Mouse (Mus musculus) common myeloid progenitor, adult 5-6 weeks (primary cell): Measurements from ENCODE around the gene Ints12. TPM values are rescaled to one million over a fixed set of nuclear protein-coding genes. Genes with fewer than 3 reads are reported as not detected.

Experiments
- ATAC-seq: replicated peaks from 2 replicates; pipeline ENCODE4 v1.8.0; 2016; ENCODE audit warnings: low read depth, mild to moderate bottlenecking, moderate TSS enrichment, inconsistent platforms; ENCODE audit not compliant: poor library complexity, severe bottlenecking
- total RNA-seq: library from RNA; stranded (forward); fragments of 200-1000, 187-1606 nt; gene quantifications from 2 replicates; pipeline ENCODE4 v1.2.3, GENCODE M21; 2017

The Ints12 gene
- 14.4 and 14.8 TPM in 2 replicates for total RNA-seq

DNA sequence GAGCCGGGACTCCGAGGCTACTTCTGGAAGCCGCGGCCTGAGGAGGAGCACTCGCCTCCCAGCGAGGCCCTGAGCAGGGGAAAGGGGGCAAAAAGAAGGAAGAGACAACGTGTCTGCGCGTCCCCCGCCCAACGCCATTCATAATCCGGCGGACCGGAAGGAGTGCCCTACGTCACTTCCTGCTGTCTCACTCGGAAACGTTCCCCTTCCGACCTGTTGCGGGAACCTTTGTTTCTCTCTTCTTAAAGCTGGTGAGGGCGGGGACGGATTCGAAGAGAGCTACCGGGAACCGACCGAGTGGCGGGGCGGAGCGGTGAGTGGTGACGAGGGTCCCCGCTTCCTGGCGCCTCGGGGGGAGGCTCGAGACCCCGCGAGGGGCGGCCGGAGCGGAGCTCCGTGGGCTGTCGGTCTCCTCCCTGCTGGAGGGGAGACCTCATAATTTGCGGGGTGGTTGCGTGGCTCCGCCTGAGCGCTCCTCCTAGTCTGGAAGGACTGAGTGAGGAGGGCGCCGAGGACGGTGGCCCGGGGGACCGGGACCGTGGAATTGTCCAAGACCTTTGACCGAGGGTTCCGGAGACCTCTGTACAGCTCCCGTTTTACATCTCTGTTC is at the start of gene Ints12, which contains the start of gene Gstcd:
Gene Ints12 (plus strand): TSS at position 177 of the 610 bp plus-strand sequence.
Gene Gstcd (minus strand): TSS at position 370 of the 610 bp plus-strand sequence.
- peak; percentile 82 for ATAC-seq

DNA sequence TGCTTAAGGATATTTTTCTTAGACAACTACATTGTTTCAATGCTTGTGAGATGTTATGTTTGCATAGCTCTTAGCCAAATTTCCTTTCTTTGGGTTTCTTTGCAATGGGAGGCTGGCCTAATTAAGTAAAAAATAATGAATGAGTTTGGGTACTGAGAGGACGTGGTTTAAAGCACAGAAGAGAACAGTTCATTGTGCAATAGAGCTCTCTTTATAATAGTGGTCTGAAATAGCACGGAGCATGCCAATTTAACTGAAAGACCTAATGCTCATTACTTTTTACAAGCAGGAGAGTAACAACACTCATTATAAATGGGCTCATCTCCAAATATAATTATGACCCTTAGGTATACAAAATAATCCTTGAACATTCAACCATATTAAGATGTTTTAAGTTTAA is 39.6 kb upstream of the Ints12 start:
- ATAC-seq, result no peak

DNA sequence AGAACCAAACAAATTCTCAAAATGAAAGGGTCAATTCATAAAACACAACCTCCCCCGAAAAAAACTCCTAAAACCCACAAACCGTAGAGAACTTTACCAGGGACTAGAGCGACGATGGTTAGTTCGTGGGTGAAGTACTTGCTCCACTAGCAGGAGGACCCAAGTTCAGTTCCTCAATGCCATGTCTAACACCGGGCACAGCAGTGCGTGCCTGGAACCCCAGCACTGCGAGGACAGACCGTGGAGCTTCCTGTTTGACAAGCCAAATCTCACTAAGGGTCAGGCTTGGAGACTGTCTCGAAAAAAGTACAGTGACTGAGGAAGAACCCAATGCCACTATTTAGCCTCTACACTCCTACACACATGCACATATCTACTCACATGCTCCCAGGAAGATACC is 16.1 kb upstream of the Ints12 start:
- peak; percentile 56; the same call in 1 of the 2 replicates for ATAC-seq

DNA sequence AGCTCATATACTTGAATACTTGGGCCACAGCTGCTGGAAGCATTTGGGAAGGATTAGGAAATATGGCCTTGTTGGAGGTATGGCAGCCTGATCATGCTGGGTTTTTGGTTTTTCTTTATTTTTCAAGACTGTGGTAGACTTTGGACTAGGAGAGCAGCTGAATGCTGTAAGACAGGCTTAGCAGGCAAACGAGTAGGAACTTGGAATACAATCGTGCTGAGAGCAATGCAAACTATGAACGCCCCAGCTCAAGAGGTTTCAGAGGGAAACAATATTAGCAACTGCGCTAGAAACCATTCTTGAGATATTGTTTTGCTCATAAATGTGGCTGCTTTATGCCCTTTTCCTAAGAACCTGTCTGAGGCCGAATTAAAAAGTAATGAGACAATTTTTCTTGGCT is 8.9 kb upstream of the Ints12 start:
- ATAC-seq, result no peak

DNA sequence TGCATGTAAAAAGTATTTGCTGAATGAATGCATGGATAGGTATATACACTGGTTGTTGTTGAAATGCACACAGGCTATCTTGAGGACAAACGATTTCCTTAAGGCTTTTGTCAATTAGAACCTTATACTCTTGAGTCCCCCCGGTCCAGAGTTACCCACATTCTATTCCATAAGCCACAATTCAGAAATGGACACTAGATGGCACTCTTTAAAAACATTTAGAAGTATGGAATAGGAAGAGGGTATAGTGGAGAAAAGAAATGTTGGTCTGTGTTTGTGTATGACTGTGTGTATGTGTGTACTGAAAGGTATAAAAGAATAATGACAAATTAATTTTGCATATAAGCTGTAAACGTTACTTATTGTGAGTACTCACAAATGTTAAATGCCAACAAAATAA is 5.8 kb upstream of the Ints12 start:
- ATAC-seq, result peak; percentile 91

DNA sequence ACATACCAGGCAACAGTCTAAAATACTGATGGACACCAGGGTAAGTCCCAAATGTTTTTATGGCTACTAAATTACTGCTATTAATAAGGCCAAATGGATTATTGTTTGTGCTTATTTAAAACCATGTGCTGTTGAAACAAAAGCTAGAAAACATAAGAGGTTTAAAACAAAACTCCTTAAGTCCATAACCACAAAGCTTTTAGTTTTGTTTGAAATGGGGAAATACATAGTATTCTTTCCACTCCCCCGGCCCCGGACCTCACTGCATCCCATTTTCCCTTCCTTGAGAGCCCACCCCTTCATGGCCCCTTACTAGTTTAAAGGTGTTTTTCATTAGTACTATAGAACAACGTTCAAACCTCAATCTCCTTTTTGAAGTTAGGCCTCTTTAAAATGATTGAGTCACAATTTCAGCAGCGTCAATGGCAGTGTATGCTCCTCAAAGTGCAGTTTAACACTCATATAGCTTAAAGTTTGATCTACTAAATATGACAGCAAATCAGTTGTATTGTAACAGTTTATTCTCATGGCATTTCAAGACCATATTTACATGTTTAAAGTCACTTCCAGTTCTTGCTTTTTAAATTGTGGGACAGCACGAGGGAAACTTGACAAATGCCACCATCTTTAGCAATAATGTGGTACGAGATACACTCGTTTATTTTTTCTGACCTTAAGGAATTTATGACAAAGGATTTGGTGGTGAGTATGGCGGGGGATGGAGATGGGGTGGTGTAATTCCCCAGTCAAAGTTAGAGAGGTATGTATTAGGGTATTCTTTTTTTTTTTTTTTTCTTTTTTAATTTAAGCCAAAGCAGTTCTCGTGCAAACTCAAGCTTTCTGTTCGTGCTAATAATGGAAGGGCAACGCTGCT is 1.2 kb upstream of the Ints12 start:
- no peak for ATAC-seq

DNA sequence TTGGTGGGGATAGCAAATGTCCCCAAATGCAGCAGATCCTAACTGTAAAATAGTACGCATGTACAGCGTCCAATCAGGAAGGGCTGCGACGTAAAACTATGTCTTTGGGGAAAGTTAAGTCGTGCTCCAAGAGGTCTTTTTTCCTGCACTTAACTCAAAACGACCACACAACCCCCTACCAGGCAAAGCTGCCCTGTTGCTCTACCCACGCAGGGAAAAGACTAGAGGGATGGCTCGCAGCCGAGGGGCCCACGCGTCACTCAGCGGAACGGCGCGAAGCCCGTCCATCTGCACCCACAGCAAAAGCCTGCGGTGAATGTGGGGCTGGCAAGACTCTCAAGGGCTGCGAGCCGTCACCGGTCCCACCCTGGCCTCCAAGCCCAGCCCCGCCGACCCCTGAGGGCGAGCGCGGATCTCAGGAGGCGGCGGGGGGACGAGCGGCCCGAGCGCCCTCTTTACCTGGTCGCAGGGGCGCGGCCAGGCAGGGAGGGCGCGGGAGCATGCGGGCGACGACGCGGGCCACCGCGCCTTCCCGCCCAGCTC is 448 bp upstream of the Ints12 start:
- peak; percentile 37 for ATAC-seq

DNA sequence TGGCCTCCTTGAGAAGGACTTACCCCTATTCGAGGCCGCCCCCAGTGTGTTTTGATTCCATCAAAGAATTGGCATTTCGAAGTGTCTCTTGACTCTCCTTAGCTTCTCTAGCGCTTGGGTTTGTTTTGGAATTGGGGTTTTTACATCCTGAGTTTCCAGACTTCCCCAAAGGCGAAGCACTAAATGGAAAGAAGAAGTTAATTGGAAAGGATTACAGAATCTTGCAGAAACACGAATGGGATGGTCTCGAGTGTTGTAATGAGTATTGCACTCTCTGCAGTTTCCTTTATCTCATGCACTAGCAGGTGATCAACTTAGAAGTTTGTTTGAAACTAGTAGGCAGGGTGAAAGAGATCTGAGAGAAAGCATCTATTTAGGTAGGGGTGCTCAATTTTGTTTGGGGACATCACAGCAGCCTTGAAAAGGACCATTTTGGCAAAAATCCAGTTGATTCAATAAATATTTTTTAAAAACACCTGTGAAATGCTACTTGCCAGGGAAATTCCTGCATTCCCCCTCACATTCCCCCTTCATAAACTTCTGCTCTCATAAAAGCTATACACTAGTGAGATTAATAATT is 724 bp downstream of the Ints12 start:
- ATAC-seq, result peak; percentile 2

DNA sequence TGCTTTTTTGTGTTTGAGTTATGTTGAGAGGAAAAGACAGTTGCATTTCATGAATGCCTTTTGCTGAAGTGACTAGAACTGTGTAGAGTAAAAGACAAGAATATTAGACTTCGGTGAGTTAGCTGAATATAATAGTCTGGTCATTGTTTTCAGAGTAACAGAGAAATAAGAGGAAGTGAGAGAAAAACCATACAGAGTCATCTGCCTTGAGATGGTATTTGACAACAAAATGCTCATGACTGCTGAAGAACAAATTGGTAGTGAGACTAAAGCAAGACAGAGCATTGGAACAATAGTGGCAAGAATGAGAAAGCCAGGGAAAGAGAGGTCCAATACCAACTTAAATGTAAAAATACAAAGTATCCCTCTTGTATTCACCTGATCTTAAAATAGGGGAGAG is 1.3 kb downstream of the Ints12 start:
- ATAC-seq, result peak; percentile 20

DNA sequence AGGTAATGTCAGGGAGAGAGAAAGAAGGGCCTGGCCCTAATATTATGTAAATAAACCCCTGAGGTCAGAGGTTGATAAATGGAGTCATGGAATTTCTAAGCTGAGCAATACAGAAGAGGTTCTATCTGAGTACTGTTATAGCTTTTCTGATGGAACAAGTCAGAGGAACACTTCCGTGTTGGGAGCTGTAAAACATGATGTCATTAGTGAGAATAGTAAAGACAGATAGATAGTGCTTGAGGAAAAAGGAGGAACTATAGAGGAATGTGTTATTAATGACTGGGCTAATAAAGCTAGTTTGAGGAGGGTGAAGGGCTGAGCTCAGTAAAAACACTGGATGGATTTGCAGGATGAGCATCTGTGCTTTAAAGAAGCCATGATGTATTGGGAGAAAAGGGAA is 2.7 kb downstream of the Ints12 start:
- no peak for ATAC-seq

DNA sequence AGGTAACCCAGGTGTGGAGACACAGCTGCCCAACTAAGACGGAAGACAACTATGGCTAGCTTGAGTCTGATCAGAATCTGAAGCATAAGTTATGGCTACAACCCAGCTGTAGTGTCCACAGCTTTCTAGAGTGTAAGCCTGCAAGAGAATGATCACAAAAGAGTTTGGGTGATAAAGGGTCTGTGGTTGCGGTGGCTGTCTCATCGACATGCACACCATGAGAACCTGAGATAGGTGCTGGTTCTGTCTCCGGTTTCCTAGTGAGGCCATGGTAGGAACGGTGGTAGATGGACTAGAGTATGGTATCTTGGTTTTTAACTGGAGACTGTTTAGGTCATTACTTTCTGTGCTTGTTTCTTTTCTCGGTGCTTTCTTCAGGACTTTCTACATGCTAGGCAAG is 6.3 kb downstream of the Ints12 start:
- no peak for ATAC-seq

DNA sequence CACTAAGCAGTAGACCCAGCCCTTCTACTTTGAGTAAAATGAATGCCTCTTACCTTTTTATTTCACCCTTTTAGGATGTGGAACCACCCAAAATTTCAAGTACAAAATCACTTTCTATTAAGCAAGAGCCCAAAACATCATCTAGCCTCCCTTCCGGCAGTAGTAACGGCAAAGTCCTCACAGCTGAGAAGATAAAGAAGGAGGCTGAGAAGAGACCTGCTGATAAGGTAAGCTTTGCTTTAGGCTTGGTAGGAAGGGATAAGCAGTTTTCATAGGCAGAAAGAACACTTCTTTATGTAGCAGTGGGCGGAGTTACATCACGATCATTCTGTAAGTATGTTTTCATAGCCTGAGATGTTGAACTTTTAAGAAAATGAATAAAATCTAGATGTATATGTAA is 6.7 kb downstream of the Ints12 start:
- ATAC-seq, result peak; percentile 39; the same call in 1 of the 2 replicates

DNA sequence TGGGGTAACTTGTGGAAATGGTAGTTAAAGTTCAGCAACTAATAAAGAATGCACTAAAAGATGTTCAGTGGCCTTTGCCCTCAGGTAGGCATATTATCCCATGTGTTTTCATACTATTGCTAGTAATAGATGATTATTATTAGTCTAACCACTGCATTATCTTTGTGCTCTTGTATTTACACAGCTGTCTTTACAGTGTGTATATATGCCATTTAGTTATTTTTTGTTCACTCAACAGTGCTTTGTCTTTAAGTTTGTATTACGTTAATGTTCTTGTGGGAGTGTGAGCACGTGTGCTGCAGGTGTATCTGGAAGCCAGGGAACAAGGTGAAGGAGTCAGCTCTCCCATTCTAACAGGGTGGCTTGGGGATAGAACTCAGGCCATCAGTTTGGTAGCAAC is 7.3 kb downstream of the Ints12 start:
- ATAC-seq, result no peak

DNA sequence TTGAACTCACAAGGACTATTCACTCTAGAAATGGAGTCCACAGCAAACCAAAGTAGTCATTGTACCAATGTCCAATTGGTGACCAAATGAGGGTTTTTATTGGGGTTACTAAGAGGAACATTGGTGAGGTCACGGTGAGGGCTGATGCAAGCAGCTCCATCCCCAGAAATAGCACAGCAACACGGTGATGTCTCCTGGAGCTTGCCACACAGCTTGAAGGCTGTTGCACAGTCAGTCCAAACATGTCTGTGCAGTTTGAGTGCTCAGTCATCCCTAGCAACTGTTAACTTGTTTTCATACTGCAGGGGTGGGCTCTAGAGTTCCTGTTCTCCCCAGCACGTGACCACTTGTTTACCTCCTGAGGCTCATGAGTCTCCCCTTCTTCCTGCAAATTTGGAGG is 12.1 kb downstream of the Ints12 start:
- ATAC-seq, result no peak

DNA sequence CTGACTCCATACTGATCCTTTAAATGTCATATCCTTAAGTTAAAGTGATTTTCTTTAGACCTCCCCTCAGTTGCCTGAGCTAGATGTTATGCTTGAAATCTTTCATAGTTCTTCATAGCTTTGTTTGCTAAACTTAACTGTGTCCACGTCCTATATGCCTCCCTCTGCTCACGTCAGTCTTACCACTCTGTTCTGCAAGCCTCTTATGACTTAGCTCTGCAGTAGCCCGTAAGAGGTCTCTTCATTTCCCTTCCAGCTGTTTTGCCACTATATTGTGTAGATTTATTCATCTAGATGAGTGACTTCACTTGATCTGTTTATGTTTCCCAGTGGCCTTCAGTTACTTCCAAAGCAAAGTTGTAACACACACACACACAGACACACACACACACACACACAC is 12.8 kb downstream of the Ints12 start:
- ATAC-seq, result no peak

DNA sequence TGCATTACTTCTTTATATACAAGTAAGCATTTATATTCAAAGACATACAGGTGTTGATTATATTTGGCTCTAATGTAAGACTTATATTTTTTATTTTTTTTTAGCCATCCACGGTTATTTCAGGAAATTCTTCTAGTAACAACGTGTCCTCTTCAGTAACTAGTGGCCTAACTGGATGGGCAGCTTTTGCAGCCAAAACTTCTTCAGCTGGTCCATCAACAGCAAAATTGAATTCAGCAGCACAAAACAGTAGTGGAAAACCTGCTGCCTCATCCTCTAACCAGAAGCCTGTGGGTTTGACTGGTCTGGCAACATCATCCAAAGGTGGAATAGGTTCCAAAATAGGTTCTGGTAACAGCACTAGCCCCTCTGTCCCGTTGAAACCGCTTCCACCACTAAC is 17.1 kb downstream of the Ints12 start:
- no peak for ATAC-seq

DNA sequence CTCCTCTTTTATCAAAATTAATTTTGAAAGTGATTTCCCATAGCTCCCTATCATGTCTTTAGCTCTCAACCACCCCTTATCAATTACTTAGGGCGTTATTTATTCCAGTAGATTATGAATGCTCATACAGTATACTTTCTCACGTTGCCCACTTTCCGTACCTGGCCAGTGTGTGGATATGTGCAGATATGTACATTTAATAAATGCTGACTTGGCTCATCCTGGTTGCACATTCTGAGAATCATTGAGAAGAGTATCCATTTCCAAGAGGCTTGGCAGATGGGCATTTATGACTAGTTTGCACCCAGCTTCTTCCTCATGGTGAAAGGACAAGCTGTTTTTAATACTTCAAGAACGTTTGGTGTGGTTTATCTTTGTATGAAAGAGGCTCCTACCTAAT is 18.2 kb downstream of the Ints12 start:
- ATAC-seq, result no peak

DNA sequence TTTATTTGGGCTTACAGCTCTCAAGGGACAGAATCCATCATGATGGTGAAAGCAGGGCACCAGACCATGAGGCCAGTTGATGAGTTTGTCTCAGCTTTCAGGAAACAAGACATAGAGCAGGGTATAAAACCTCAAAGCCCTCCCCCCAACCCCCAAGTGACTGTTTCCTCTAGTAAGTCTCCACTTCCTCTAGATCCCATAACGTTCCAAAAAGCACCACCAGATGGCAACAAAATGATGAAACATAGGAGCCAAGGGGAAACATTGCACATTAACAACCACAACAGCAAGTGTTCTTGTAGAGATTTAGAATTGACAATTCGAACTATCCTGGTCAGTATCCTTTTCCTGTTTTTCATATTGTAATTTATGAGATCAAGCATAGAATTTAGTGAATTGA is 20.1 kb downstream of the Ints12 start:
- ATAC-seq, result peak; percentile 92

DNA sequence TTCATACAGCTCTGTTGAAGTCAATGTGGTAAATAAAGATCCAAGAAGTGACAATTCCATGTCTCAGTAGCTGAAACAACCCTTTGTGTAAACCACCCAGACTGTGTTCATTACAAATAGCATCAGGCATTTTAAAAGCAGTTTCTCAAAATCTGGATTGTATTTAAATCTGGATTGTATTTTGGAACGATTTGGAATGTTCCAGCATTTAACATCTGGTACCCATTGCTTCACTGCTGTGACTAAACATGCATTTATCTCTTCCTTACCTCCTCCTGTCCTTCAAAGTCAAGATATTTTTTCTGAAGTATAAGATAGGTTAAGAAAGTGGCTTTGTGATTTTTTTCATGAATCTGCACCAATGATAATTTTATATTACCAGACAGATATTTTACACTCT is 21.6 kb downstream of the Ints12 start:
- no peak for ATAC-seq

DNA sequence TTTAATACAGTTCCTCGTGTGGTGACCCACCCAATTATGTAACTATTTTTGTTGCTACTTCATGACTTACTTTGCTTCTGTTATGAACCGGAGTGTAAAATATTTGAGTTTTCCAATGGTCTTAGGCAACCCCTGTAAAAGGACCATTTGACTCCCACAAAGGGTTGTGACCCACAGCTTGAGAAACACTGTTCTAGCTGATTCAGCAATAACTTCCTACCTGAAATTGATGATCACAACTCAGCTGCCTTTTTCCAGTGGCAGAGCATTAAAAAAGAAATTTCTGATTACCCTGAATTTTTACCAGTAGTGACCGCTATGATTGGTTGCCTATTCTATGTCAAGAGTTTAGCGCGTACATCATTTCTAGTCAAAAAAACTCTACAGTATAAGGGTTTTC is 39.7 kb downstream of the Ints12 start:
- no peak for ATAC-seq

DNA sequence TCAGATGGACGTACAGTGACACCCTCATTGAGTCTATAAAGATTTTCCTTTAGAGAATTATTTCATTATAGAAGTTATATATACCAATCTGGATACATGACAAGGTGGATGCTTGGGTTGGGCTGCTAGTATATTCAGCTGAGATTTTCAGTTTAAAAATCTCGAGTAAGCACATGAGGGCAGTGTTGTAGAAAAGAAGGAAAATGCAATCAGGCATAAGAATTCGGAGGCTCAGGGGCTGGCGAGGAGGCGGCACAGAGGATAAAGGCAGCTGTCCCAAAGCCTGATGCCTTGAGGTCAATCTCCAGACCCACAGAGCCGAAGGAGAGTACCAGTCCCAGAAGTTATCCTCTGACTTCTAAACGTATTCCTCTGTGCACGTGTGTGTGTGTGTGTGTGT is 41.0 kb downstream of the Ints12 start:
- no peak for ATAC-seq
